Mouse (Mus musculus): Measurements from ENCODE around the gene Chchd6.

DNA sequence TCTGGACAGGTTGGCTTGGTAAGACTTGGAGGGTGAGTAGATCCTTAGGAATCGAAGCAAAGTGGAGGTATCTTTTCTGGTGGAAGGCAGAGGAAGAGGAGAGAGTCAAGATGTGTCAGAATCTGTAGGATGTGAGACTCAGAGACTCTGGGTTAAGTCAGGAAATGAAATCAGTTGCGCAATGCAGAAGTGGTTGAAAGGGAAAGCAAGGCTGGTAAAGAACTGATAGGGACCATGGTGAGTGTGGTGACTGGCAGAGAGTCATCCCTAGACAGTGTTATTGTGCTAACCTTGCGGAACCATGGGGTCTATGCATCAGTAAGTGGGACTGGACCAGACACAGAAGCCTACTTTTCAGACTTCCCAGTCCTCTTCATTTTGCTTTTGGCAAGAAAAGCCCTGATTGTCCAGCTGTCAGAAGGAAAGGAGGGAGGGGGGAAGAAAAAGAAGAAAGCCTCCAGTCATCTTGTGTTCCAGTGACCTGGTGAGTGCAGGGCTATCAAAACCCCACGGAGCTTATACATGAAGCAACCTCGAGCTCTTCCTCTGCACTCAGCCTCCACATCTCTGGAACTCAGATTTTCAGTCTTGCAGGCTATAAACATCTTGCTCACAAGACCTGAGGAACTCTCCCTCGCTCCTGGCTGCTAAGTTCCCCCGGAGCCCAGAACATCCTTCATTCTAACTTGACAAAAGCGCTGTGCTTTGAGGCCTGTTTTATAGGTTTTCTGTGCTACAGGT, 32.8 kb upstream of the Chchd6 start:
- TF ChIP-seq POLR2A (IDR thresholded peaks at IDR 0.05; ENCODE audit: borderline replicate concordance, extremely low read depth, low read depth, low read length), result no peak
- TF ChIP-seq CTCF (IDR thresholded peaks at IDR 0.05; ENCODE audit: insufficient read depth, low read length), result no peak
